Mouse (Mus musculus): Measurements from ENCODE around the gene Bpifa6. TPM values are rescaled to one million over a fixed set of nuclear protein-coding genes. Genes with fewer than 3 reads are reported as not detected.

The Bpifa6 gene
- not detected in 2 replicates for polyA plus RNA-seq (2015; fragmentation: Nextera tagmentation; extraction: Ambion mirVana)

DNA sequence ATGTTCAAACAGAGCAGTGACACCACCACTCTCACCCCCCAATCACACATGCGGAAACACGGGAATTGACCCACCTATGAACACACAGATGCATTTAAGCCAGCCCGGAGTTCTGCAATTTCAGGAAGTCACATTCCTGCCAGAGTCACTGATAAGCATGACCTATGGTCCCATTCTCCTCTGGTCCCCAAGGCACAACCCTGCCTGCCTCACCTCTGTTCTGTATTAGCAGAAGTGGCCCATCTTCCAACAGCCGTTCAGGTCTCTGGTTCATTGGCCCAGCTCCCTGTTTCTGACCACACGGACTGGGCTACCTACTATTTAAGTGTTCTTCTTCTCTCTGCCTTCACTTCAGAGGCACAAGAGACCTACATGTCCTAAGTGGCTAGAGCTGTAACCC lies at the start of gene Bpifa6:
Gene Bpifa6, plus strand, starts transcription at position 364 of the 400 bp plus-strand sequence.
- 64% methylated on average over 5 of the region's 5 CpGs for WGBS
- H3K27me3 ChIP-seq (ENCODE audit: insufficient read depth, low read length): no peaks in the 10 kb centered on the region
- DNase-seq (ENCODE audit: low spot score) (no peak), ATAC-seq (replicated peaks; ENCODE audit: low FRiP score, low read depth) (no peak)
- H3K36me3 ChIP-seq (ENCODE audit: insufficient read depth, low read length): no peaks in the 10 kb centered on the region
- no peak for TF ChIP-seq CTCF (IDR thresholded peaks at IDR 0.05; ENCODE audit: low read depth)
- no peak within 1 kb of the TSS for H3K9ac ChIP-seq (ENCODE audit: low read depth, low read length)
- no peak within 1 kb of the TSS for H3K4me2 ChIP-seq (ENCODE audit: low read length)
- H3K9me3 ChIP-seq (replicated peaks; ENCODE audit: low read length): no peaks in the 10 kb centered on the region
- no peaks in the 10 kb centered on the region for H3K4me1 ChIP-seq (replicated peaks; ENCODE audit: insufficient read depth, low read length)
- H3K4me3 ChIP-seq (replicated peaks; ENCODE audit: low read depth, low read length): no peak within 1 kb of the TSS
- no peak within 1 kb of the TSS for H3K27ac ChIP-seq

DNA sequence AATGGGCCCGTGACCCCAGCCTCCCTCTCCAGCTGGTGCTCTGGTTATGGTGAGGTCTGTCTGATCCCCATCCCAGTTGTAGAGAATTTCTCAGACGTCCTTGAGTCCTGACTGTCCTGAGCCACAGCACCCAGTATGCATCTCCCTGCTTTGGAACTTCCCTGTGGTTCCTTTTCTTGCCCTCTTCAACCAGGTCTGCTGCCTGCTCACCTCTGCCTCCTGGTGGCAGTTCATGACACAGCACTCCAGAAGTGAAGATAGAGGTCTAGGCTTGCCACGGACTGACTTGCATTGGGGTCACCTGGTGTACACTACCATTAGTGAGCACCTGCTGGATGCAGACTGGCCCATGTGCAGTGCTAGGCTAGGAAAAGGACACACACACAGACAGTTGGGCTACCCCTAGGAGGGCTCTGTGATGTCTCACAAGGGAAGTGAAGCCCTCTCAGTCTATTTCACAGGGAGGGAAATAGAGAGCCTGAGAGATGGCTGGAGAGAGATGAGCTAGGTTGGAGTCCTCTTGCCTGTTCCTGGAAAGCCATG lies 44.8 kb upstream of the Bpifa6 start:
- Histone ChIP-seq H3K36me3 (ENCODE audit: insufficient read depth, low read length) (no peaks in the 10 kb centered on the region), H3K27ac (no peak overlapping the region), H3K4me3 (replicated peaks; ENCODE audit: low read depth, low read length) (no peak overlapping the region), H3K27me3 (ENCODE audit: insufficient read depth, low read length) (no peaks in the 10 kb centered on the region), H3K4me2 (ENCODE audit: low read length) (no peak overlapping the region), H3K9ac (ENCODE audit: low read depth, low read length) (no peak overlapping the region), H3K4me1 (replicated peaks; ENCODE audit: insufficient read depth, low read length) (no peaks in the 10 kb centered on the region), H3K9me3 (replicated peaks; ENCODE audit: low read length) (no peaks in the 10 kb centered on the region)
- DNase-seq (ENCODE audit: low spot score) (peak; percentile 60), ATAC-seq (replicated peaks; ENCODE audit: low FRiP score, low read depth) (no peak)
- peak; percentile 92 for TF ChIP-seq CTCF (IDR thresholded peaks at IDR 0.05; ENCODE audit: low read depth)
- 36% methylated on average over 3 of the region's 3 CpGs for WGBS

DNA sequence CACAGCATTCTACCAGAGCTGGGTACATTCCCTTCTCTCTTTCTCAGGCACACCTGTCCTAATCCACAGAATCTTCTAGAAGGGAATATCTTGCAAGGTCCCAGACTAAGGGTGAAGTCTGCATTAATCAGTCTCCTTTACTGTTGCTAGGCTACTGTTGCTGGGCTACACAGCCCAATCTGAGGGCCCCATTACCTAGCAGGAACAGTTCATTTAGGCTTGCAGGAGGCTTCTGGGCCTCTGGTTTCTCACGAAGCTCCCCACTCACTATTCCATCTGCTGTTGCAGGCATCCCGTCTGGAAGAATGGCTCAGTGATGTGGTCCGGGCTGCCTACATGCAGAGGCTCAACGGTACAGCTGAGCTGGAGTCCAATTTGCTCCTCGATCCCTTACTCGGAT lies 43.6 kb upstream of the Bpifa6 start:
- no peak for DNase-seq (ENCODE audit: low spot score)
- Histone ChIP-seq H3K36me3 (ENCODE audit: insufficient read depth, low read length) (no peaks in the 10 kb centered on the region), H3K9me3 (replicated peaks; ENCODE audit: low read length) (no peaks in the 10 kb centered on the region), H3K9ac (ENCODE audit: low read depth, low read length) (no peak overlapping the region), H3K4me1 (replicated peaks; ENCODE audit: insufficient read depth, low read length) (no peaks in the 10 kb centered on the region), H3K4me2 (ENCODE audit: low read length) (no peak overlapping the region), H3K27ac (no peak overlapping the region), H3K27me3 (ENCODE audit: insufficient read depth, low read length) (no peaks in the 10 kb centered on the region), H3K4me3 (replicated peaks; ENCODE audit: low read depth, low read length) (no peak overlapping the region)
- ATAC-seq (replicated peaks; ENCODE audit: low FRiP score, low read depth): no peak
- TF ChIP-seq CTCF (IDR thresholded peaks at IDR 0.05; ENCODE audit: low read depth): no peak
- 78% methylated on average over 6 of the region's 6 CpGs for WGBS

DNA sequence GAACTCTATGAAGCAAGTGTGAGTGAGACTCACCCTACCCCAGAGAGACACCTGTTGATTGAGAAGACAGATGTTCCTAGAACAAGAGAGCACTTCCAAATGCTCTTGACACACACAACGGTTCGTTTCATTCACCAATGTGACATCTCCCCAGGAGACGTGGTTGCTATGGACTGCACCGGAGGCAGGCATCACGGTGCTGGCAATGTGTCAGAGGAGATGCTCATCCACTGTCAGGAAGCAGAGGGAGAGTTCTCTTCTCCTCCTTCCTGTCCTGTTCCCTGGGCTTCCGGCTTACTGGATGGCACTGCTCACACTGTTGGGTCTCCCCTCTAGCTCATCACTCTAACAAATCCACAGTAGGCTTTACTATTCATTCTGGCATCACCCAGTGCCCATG lies 41.4 kb upstream of the Bpifa6 start:
- 80% methylated on average over 6 of the region's 6 CpGs for WGBS
- no peak for ATAC-seq (replicated peaks; ENCODE audit: low FRiP score, low read depth)

GRCm38 (mm10) chr2:153935348-153935747 lies 39.4 kb upstream of the Bpifa6 start:
- no peak overlapping the region for H3K27ac ChIP-seq
- no peak for DNase-seq (ENCODE audit: low spot score)
- H3K9me3 ChIP-seq (replicated peaks; ENCODE audit: low read length): no peaks in the 10 kb centered on the region
- ATAC-seq (replicated peaks; ENCODE audit: low FRiP score, low read depth): no peak
- 0 out of 2 replicates have a peak, but pooled peaks have one; percentile 8 for TF ChIP-seq CTCF (IDR thresholded peaks at IDR 0.05; ENCODE audit: low read depth)
- H3K27me3 ChIP-seq (ENCODE audit: insufficient read depth, low read length): no peaks in the 10 kb centered on the region
- 91% methylated on average over 6 of the region's 6 CpGs for WGBS
- H3K36me3 ChIP-seq (ENCODE audit: insufficient read depth, low read length): no peaks in the 10 kb centered on the region
- H3K4me3 ChIP-seq (replicated peaks; ENCODE audit: low read depth, low read length): no peak overlapping the region
- H3K4me1 ChIP-seq (replicated peaks; ENCODE audit: insufficient read depth, low read length): no peaks in the 10 kb centered on the region
- no peak overlapping the region for H3K9ac ChIP-seq (ENCODE audit: low read depth, low read length)
- H3K4me2 ChIP-seq (ENCODE audit: low read length): no peak overlapping the region

More for the DNA sequence above, 41.4 kb upstream of the Bpifa6 start:
- H3K9ac ChIP-seq (ENCODE audit: low read depth, low read length): no peak overlapping the region
- H3K27ac ChIP-seq: no peak overlapping the region
- DNase-seq (ENCODE audit: low spot score): no peak
- no peak overlapping the region for H3K4me3 ChIP-seq (replicated peaks; ENCODE audit: low read depth, low read length)
- no peak for TF ChIP-seq CTCF (IDR thresholded peaks at IDR 0.05; ENCODE audit: low read depth)
- no peak overlapping the region for H3K4me2 ChIP-seq (ENCODE audit: low read length)
- no peaks in the 10 kb centered on the region for H3K27me3 ChIP-seq (ENCODE audit: insufficient read depth, low read length)
- no peaks in the 10 kb centered on the region for H3K9me3 ChIP-seq (replicated peaks; ENCODE audit: low read length)
- no peaks in the 10 kb centered on the region for H3K36me3 ChIP-seq (ENCODE audit: insufficient read depth, low read length)
- no peaks in the 10 kb centered on the region for H3K4me1 ChIP-seq (replicated peaks; ENCODE audit: insufficient read depth, low read length)

GRCm38 (mm10) chr2:153937843-153938242 lies 36.9 kb upstream of the Bpifa6 start, which contains the start of gene Bpifb4:
Gene Bpifb4 (plus strand): TSS chr2:153938212.
- 87% methylated on average over 5 of the region's 5 CpGs for WGBS
- H3K4me2 ChIP-seq (ENCODE audit: low read length): no peak within 1 kb of the TSS
- H3K27me3 ChIP-seq (ENCODE audit: insufficient read depth, low read length): no peaks in the 10 kb centered on the region
- no peak within 1 kb of the TSS for H3K4me3 ChIP-seq (replicated peaks; ENCODE audit: low read depth, low read length)
- no peak within 1 kb of the TSS for H3K9ac ChIP-seq (ENCODE audit: low read depth, low read length)
- H3K27ac ChIP-seq: no peak within 1 kb of the TSS
- no peak for TF ChIP-seq CTCF (IDR thresholded peaks at IDR 0.05; ENCODE audit: low read depth)
- H3K36me3 ChIP-seq (ENCODE audit: insufficient read depth, low read length): no peaks in the 10 kb centered on the region
- H3K4me1 ChIP-seq (replicated peaks; ENCODE audit: insufficient read depth, low read length): no peaks in the 10 kb centered on the region
- H3K9me3 ChIP-seq (replicated peaks; ENCODE audit: low read length): no peaks in the 10 kb centered on the region
- ATAC-seq (replicated peaks; ENCODE audit: low FRiP score, low read depth) (no peak), DNase-seq (ENCODE audit: low spot score) (no peak)

DNA sequence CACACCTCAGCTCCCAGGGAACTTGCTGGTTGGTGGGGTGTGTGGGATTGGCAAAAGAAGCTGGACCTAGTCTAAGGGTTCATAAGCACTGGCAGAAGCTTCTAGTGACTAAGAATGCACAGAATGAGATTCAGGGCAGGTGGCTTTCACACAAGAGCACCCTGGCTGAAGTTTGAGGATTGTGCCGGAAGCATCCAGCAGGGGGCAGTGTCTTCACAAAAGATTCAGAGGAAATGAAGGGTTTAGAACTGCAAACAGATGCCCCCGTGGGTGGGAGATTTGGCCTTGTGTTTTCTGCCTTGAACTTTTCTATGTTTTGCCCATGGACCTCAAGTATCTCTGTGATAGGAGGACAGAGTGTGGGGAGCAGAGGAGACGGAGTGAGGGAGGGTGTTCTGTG lies 31.2 kb upstream of the Bpifa6 start:
- ATAC-seq (replicated peaks; ENCODE audit: low FRiP score, low read depth): no peak
- Histone ChIP-seq H3K27ac (no peak overlapping the region), H3K4me1 (replicated peaks; ENCODE audit: insufficient read depth, low read length) (no peaks in the 10 kb centered on the region), H3K36me3 (ENCODE audit: insufficient read depth, low read length) (no peaks in the 10 kb centered on the region), H3K9me3 (replicated peaks; ENCODE audit: low read length) (no peaks in the 10 kb centered on the region), H3K4me2 (ENCODE audit: low read length) (no peak overlapping the region), H3K9ac (ENCODE audit: low read depth, low read length) (no peak overlapping the region), H3K4me3 (replicated peaks; ENCODE audit: low read depth, low read length) (no peak overlapping the region), H3K27me3 (ENCODE audit: insufficient read depth, low read length) (no peaks in the 10 kb centered on the region)
- 44% methylated on average over 3 of the region's 3 CpGs for whole genome bisulfite sequencing
- peak; percentile 40 for DNase-seq (ENCODE audit: low spot score)
- peak; percentile 75 for TF ChIP-seq CTCF (IDR thresholded peaks at IDR 0.05; ENCODE audit: low read depth)
